Mouse (Mus musculus) subcutaneous adipose tissue, adult 2 months (tissue): ENCODE data around the gene Dok5. TPM values are rescaled to one million over a fixed set of nuclear protein-coding genes. Genes with fewer than 3 reads are reported as not detected.

ENCODE experiments used
- polyA plus RNA-seq: library from polyadenylated mRNA; depleted of rRNA; stranded (reverse); fragments of >200 nt; gene quantifications from 2 replicates; pipeline ENCODE4 v1.2.3, GENCODE M21; 2012; ENCODE audit warnings: low replicate concordance; rRNA removed

The Dok5 gene
- 0.29 and 0.85 TPM in 2 replicates for polyA plus RNA-seq

GRCm38 (mm10) chr2:170731632-170732561 lies at the start of gene Dok5:
TSS of gene Dok5 (plus strand) at chr2:170731807.

Other genes starting within 250 kb of the Dok5 start
- 5.5 and 8.0 TPM in 2 replicates for gene Pfdn4, start 235.4 kb upstream of the Dok5 start, polyA plus RNA-seq
- not detected in 2 replicates for gene Cyp24a1, start 234.7 kb upstream of the Dok5 start, polyA plus RNA-seq
- gene 4930470P17Rik, start 129.8 kb upstream of the Dok5 start, polyA plus RNA-seq = not detected in 2 replicates